Comparison of ENCODE assay signal across 22 mouse cellular contexts in genomic region chr12:15051387-15051786, GRCm38 (mm10).
DNase-seq lines count a peak whose midpoint lies in the region; ATAC-seq and TF ChIP-seq lines count a peak whose summit lies in the region.
"Had no signal": no experiment of that assay in that cellular context is flagged by ENCODE, and none has a peak within 500 bp of the region (broad histone marks: within the 10 kb centered on the region; RNA-seq: fewer than 3 reads in every experiment).

No protein-coding gene starts in this region.

- no peak overlapping the region for H3K27ac ChIP-seq in forebrain, postnatal 0 days (ENCODE audit: low read depth, low read length)
- H3K27ac ChIP-seq in forebrain, embryonic 14.5 days (ENCODE audit: low read depth, low read length), result no peak overlapping the region
- peak overlapping the region; percentile 82 for H3K27ac ChIP-seq in testis, adult 2 months (ENCODE audit: control insufficient read depth, insufficient read depth, low read depth, low read length)

- H3K9ac ChIP-seq in forebrain, postnatal 0 days, result no peak overlapping the region
- H3K9ac ChIP-seq in forebrain, embryonic 14.5 days (ENCODE audit: low read length), result no peak overlapping the region

- DNase-seq in forebrain, postnatal 0 days, result no peak
- DNase-seq in forebrain, embryonic 14.5 days (ENCODE audit: low spot score), result no peak
- DNase-seq in testis, postnatal 14 days (ENCODE audit: low spot score), result no peak
- peak; percentile 6 for DNase-seq in R1 (ENCODE audit: low read depth, low spot score)
- DNase-seq in cerebellum, postnatal 14 days, result no peak
- DNase-seq: adrenal gland, adult 2 months; adrenal gland, adult 8-10 months; adrenal gland, postnatal 10 days; adrenal gland, postnatal 14 days; adrenal gland, postnatal 25 days; adrenal gland, postnatal 36 days; B cell, adult 2 months; cerebellum, adult 11 months; cerebellum, adult 11-12 months; cerebellum, adult 18-20 months; cerebellum, adult 2 months had no signal

- no peak for TF ChIP-seq CTCF in forebrain, postnatal 0 days (IDR thresholded peaks at IDR 0.05; ENCODE audit: low read depth)
- TF ChIP-seq CTCF in testis, adult 2 months (IDR thresholded peaks at IDR 0.05; ENCODE audit: control insufficient read depth, insufficient read depth, insufficient replicate concordance, low read depth, low read length), result no peak

- TF ChIP-seq POLR2A in testis, adult 2 months (IDR thresholded peaks at IDR 0.05; ENCODE audit: control insufficient read depth, low read depth, low read length), result peak; percentile 85; the same call in 1 of the 2 replicates

- H3K36me3 ChIP-seq in forebrain, postnatal 0 days (ENCODE audit: insufficient read depth), result no peaks in the 10 kb centered on the region
- H3K36me3 ChIP-seq in forebrain, embryonic 14.5 days (ENCODE audit: control insufficient read depth, insufficient read depth, low read length), result no peaks in the 10 kb centered on the region
- H3K36me3 ChIP-seq in testis, adult 2 months (ENCODE audit: control insufficient read depth, insufficient read depth, low read length), result no peaks in the 10 kb centered on the region
- H3K36me3 ChIP-seq: G1E had no signal

- H3K4me3 ChIP-seq in forebrain, postnatal 0 days (ENCODE audit: low read depth, low read length), result no peak overlapping the region
- H3K4me3 ChIP-seq in forebrain, embryonic 14.5 days (ENCODE audit: low read depth, low read length), result no peak overlapping the region
- peak overlapping the region; percentile 95 for H3K4me3 ChIP-seq in testis, adult 2 months (ENCODE audit: control insufficient read depth, low read depth, low read length)

- peak; percentile 56 for ATAC-seq in forebrain, postnatal 0 days
- no peak for ATAC-seq in forebrain, embryonic 14.5 days
- ATAC-seq: activated CD4-positive, CD25-positive, alpha-beta regulatory T cell, adult 4 months; CD4-positive, CD25-positive, alpha-beta regulatory T cell, adult 4 months; Patski had no signal

- H3K4me1 ChIP-seq in forebrain, postnatal 0 days (ENCODE audit: insufficient read depth), result no peaks in the 10 kb centered on the region
- no peaks in the 10 kb centered on the region for H3K4me1 ChIP-seq in forebrain, embryonic 14.5 days (ENCODE audit: control insufficient read depth, insufficient read depth, low read length)
- peaks cover 4% of the 10 kb centered on the region; the same call in 1 of the 2 replicates for H3K4me1 ChIP-seq in testis, adult 2 months (ENCODE audit: control insufficient read depth, insufficient read depth, low read length)

- H3K27me3 ChIP-seq in forebrain, postnatal 0 days (ENCODE audit: insufficient read depth, low read length), result no peaks in the 10 kb centered on the region
- no peaks in the 10 kb centered on the region for H3K27me3 ChIP-seq in forebrain, embryonic 14.5 days (replicated peaks; ENCODE audit: control insufficient read depth, insufficient read depth, low read length)
- no peaks in the 10 kb centered on the region for H3K27me3 ChIP-seq in testis, adult 2 months (ENCODE audit: control insufficient read depth, insufficient read depth, low read length)
- H3K27me3 ChIP-seq: CH12.LX, Patski had no signal

- no peaks in the 10 kb centered on the region for H3K9me3 ChIP-seq in forebrain, postnatal 0 days (ENCODE audit: low read length)
- H3K9me3 ChIP-seq in forebrain, embryonic 14.5 days (replicated peaks; ENCODE audit: control insufficient read depth, low read length), result no peaks in the 10 kb centered on the region
- H3K9me3 ChIP-seq: G1E had no signal

- no peak overlapping the region for H3K4me2 ChIP-seq in forebrain, postnatal 0 days (ENCODE audit: low read depth)
- H3K4me2 ChIP-seq in forebrain, embryonic 14.5 days (ENCODE audit: low read length), result no peak overlapping the region

- 86% methylated on average over 5 of the region's 5 CpGs for WGBS in forebrain, postnatal 0 days
- 90% methylated on average over 5 of the region's 5 CpGs for WGBS in forebrain, embryonic 14.5 days
